Mouse (Mus musculus): ENCODE measurements around the gene Gm28043. TPM values are rescaled to one million over a fixed set of nuclear protein-coding genes. Genes with fewer than 3 reads are reported as not detected.
"Not testable (repeated sequence)": the region's sequence is repeated elsewhere in the genome, so short reads cannot be mapped to it uniquely, and the experiment has no call there.

The Gm28043 gene
- total RNA-seq, 2 experiments from 2014 or later = 0.94 to 7.5 TPM

- peak; percentile 66 for ATAC-seq (replicated peaks; ENCODE audit: poor library complexity)
These were observed 94.1 kb downstream of the Gm28043 start for GRCm38 (mm10) chr17:29708783-29709182.

- ATAC-seq (replicated peaks; ENCODE audit: poor library complexity) = no peak
These were observed 95.9 kb downstream of the Gm28043 start for GRCm38 (mm10) chr17:29710562-29711044.

GRCm38 (mm10) chr17:29711076-29711744, 96.5 kb downstream of the Gm28043 start:
- no peak for ATAC-seq (replicated peaks; ENCODE audit: poor library complexity)

- ATAC-seq (replicated peaks; ENCODE audit: poor library complexity) = no peak
These were observed 97.2 kb downstream of the Gm28043 start for GRCm38 (mm10) chr17:29711745-29712431.

- no peak for ATAC-seq (replicated peaks; ENCODE audit: poor library complexity)
These were observed 97.9 kb downstream of the Gm28043 start for GRCm38 (mm10) chr17:29712565-29712964.

GRCm38 (mm10) chr17:29713734-29714133, 99.1 kb downstream of the Gm28043 start:
- ATAC-seq (replicated peaks; ENCODE audit: poor library complexity) = not testable (repeated sequence)

GRCm38 (mm10) chr17:29716732-29717445, 102.2 kb downstream of the Gm28043 start, which contains the start of gene Ccdc167:
Ccdc167 (minus strand) TSS chr17:29717044.
- ATAC-seq (replicated peaks; ENCODE audit: poor library complexity) = peak; percentile 99

GRCm38 (mm10) chr17:29718660-29719059, 104.0 kb downstream of the Gm28043 start:
- no peak for ATAC-seq (replicated peaks; ENCODE audit: poor library complexity)

- ATAC-seq (replicated peaks; ENCODE audit: poor library complexity) = no peak
These were observed 105.2 kb downstream of the Gm28043 start for GRCm38 (mm10) chr17:29719628-29720575.

GRCm38 (mm10) chr17:29720755-29721365, 106.2 kb downstream of the Gm28043 start:
- no peak for ATAC-seq (replicated peaks; ENCODE audit: poor library complexity)

GRCm38 (mm10) chr17:29724610-29725009, 109.9 kb downstream of the Gm28043 start:
- ATAC-seq (replicated peaks; ENCODE audit: poor library complexity) = no peak

- no peak for ATAC-seq (replicated peaks; ENCODE audit: poor library complexity)
These were observed 110.4 kb downstream of the Gm28043 start for GRCm38 (mm10) chr17:29725027-29725620.

- peak; percentile 72 for ATAC-seq (replicated peaks; ENCODE audit: poor library complexity)
These were observed 113.4 kb downstream of the Gm28043 start for GRCm38 (mm10) chr17:29728082-29728481.

- peak; percentile 14; the same call in 1 of the 2 replicates for ATAC-seq (replicated peaks; ENCODE audit: poor library complexity)
These were observed 116.0 kb downstream of the Gm28043 start for GRCm38 (mm10) chr17:29730510-29731265.

- no peak for ATAC-seq (replicated peaks; ENCODE audit: poor library complexity)
These were observed 116.7 kb downstream of the Gm28043 start for GRCm38 (mm10) chr17:29731266-29731952.

- ATAC-seq (replicated peaks; ENCODE audit: poor library complexity) = no peak
These were observed 117.3 kb downstream of the Gm28043 start for GRCm38 (mm10) chr17:29731953-29732325.

GRCm38 (mm10) chr17:29732522-29732921, 117.8 kb downstream of the Gm28043 start:
- no peak for ATAC-seq (replicated peaks; ENCODE audit: poor library complexity)

- no peak for ATAC-seq (replicated peaks; ENCODE audit: poor library complexity)
These were observed 121.9 kb downstream of the Gm28043 start for GRCm38 (mm10) chr17:29736448-29737014.
